Mouse (Mus musculus) embryonic fibroblast, embryonic 13.5 days (primary cell): ENCODE measurements at regions not wholly inside any gene's neighbourhood (a gene's known extent, or its start where the extent isn't known, plus 50 kb on each side); places are given as distances from the start of the nearest gene placed in this dataset.

Experiments used
- H3K27ac ChIP-seq: 2 replicates; pipeline ENCODE4 v1.5.1; 2012; ENCODE audit warnings: low read length, control low read depth, inconsistent platforms; ENCODE audit not compliant: insufficient read depth
- H3K4me1 ChIP-seq: 2 replicates; pipeline ENCODE4 v1.6.1; 2011; ENCODE audit warnings: low read length; ENCODE audit not compliant: control insufficient read depth, insufficient read depth
- H3K4me3 ChIP-seq: 2 replicates; pipeline ENCODE4 v1.5.1; 2011; ENCODE audit warnings: mild to moderate bottlenecking, control low read depth, low read length; ENCODE audit not compliant: insufficient read depth
- CTCF ChIP-seq: IDR thresholded peaks from 2 replicates; pipeline ENCODE4 v1.5.1; 2011; ENCODE audit warnings: mild to moderate bottlenecking, control low read depth, low read length, moderate library complexity, borderline replicate concordance; ENCODE audit not compliant: insufficient read depth
- POLR2A ChIP-seq: IDR thresholded peaks from 2 replicates; pipeline ENCODE4 v1.6.1; 2011; ENCODE audit warnings: low read depth, mild to moderate bottlenecking, control low read depth, low read length, moderate library complexity

- no peak overlapping the region for H3K27ac ChIP-seq
- TF ChIP-seq POLR2A, result no peak
- no peak for TF ChIP-seq CTCF
Measured at GRCm38 (mm10) chr4:84203680-84204079, 471.4 kb downstream of the Bnc2 start.

GRCm38 (mm10) chr4:84204777-84205176 lies 470.3 kb downstream of the Bnc2 start:
- Histone ChIP-seq H3K4me1 (peaks cover 18% of the 10 kb centered on the region), H3K27ac (no peak overlapping the region), H3K4me3 (no peak overlapping the region)
- TF ChIP-seq POLR2A (no peak), CTCF (no peak)

More at GRCm38 (mm10) chr4:84203680-84204079, 471.4 kb downstream of the Bnc2 start:
- Histone ChIP-seq H3K4me3 (no peak overlapping the region), H3K4me1 (peaks cover 18% of the 10 kb centered on the region)

GRCm38 (mm10) chr4:84208175-84208574 lies 466.9 kb downstream of the Bnc2 start:
- no peak for TF ChIP-seq CTCF
- no peak for TF ChIP-seq POLR2A
- Histone ChIP-seq H3K4me1 (peaks cover 15% of the 10 kb centered on the region), H3K4me3 (no peak overlapping the region), H3K27ac (no peak overlapping the region)

- H3K4me3 ChIP-seq, result no peak overlapping the region
- no peak for TF ChIP-seq CTCF
- TF ChIP-seq POLR2A, result no peak
- peaks cover 9% of the 10 kb centered on the region for H3K4me1 ChIP-seq
- H3K27ac ChIP-seq, result no peak overlapping the region
Measured at GRCm38 (mm10) chr4:84209538-84209937, 465.5 kb downstream of the Bnc2 start.

GRCm38 (mm10) chr4:84211311-84211875 lies 463.7 kb downstream of the Bnc2 start:
- TF ChIP-seq POLR2A (no peak), CTCF (no peak)
- Histone ChIP-seq H3K4me1 (peaks cover 2% of the 10 kb centered on the region; the same call in 1 of the 2 replicates), H3K27ac (no peak overlapping the region), H3K4me3 (no peak overlapping the region)

- no peak overlapping the region for H3K4me3 ChIP-seq
- H3K4me1 ChIP-seq, result no peaks in the 10 kb centered on the region
- TF ChIP-seq CTCF (no peak), POLR2A (no peak)
- no peak overlapping the region for H3K27ac ChIP-seq
Measured at GRCm38 (mm10) chr4:84212004-84212403, 463.1 kb downstream of the Bnc2 start.

GRCm38 (mm10) chr4:84214523-84214922 lies 460.6 kb downstream of the Bnc2 start:
- no peak overlapping the region for H3K4me3 ChIP-seq
- H3K4me1 ChIP-seq, result no peaks in the 10 kb centered on the region
- no peak overlapping the region for H3K27ac ChIP-seq
- TF ChIP-seq POLR2A, result no peak
- no peak for TF ChIP-seq CTCF

- Histone ChIP-seq H3K4me3 (no peak overlapping the region), H3K27ac (no peak overlapping the region)
- no peak for TF ChIP-seq CTCF
Measured at GRCm38 (mm10) chr4:84218961-84219360, 456.1 kb downstream of the Bnc2 start.

GRCm38 (mm10) chr4:84222057-84222717 lies 452.9 kb downstream of the Bnc2 start:
- Histone ChIP-seq H3K4me1 (no peaks in the 10 kb centered on the region), H3K27ac (no peak overlapping the region), H3K4me3 (no peak overlapping the region)
- TF ChIP-seq POLR2A, result no peak

More at GRCm38 (mm10) chr4:84218961-84219360, 456.1 kb downstream of the Bnc2 start:
- no peaks in the 10 kb centered on the region for H3K4me1 ChIP-seq

- TF ChIP-seq CTCF (no peak), POLR2A (no peak)
Measured at GRCm38 (mm10) chr4:84222805-84223335, 452.2 kb downstream of the Bnc2 start.

More at GRCm38 (mm10) chr4:84222805-84223335, 452.2 kb downstream of the Bnc2 start:
- Histone ChIP-seq H3K27ac (no peak overlapping the region), H3K4me3 (no peak overlapping the region), H3K4me1 (no peaks in the 10 kb centered on the region)
